Mouse (Mus musculus) layer of hippocampus, adult 6 months (tissue): ENCODE data around the gene Jpt2. TPM values are rescaled to one million over a fixed set of nuclear protein-coding genes. Genes with fewer than 3 reads are reported as not detected.

ENCODE experiments used
- long read RNA-seq, 2 experiments: library from polyadenylated mRNA; unstranded; transcript quantifications; one replicate each; pipeline ENCODE4 v2.0.0; 2019 to 2020
- polyA plus RNA-seq: library from polyadenylated mRNA; unstranded; fragments of <200 nt; fragmentation: Nextera tagmentation; gene quantifications from 2 replicates; pipeline ENCODE4 v1.2.3, GENCODE M21; 2021

The Jpt2 gene
- polyA plus RNA-seq: 4.7 and 5.9 TPM in 2 replicates
- long read RNA-seq, experiment 1, transcript Jpt2-201 (5 exons, 2,672 nt): major isoform, 12 of 13 reads
- long read RNA-seq, experiment 1, partial matches to known transcripts: 0 of 13 reads
- long read RNA-seq, experiment 1, other reads (novel, unspliced or antisense): 1 of 13 reads
- long read RNA-seq, experiment 2, transcript Jpt2-201 (5 exons, 2,672 nt): major isoform, 56 of 62 reads
- long read RNA-seq, experiment 2, partial matches to known transcripts: 0 of 62 reads
- long read RNA-seq, experiment 2, other reads (novel, unspliced or antisense): 5 of 62 reads

DNA sequence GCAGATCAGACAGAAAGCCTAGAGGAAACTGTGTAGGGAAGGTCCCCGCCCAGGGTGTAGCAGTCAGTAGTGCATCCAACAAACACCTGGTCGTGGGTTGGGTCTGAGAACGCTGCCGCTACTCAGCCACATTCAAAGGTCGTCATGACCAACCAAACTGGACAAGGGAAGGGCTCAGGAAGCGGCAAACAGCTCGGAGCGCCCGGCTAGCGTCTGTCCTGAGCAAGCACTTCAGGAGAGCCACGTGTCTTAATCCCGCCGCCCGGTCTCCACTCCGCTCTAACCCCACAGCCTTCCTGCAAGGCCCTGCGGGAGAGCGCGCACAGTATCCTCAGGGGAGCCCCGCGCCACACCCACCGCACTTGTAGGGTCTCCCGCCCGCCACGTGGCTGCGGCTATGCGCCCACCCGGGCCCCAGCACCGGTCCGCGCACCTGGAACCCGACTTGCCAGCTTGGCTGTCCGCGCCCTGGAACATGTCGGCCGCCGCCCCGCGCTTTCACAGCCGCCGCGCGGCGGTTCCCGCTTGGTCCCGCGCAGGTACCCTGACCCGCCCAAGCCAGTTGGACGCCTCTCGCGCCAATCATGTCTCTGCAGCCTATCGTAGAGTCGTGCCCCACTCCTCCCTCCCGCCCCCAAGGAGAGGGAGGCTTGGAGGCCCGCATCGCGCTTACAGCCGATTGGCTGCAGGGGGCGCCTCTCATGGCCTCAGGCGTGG is at the start of gene Jpt2:
Jpt2 (minus strand) TSS at position 555 of the 717 bp plus-strand sequence.

DNA sequence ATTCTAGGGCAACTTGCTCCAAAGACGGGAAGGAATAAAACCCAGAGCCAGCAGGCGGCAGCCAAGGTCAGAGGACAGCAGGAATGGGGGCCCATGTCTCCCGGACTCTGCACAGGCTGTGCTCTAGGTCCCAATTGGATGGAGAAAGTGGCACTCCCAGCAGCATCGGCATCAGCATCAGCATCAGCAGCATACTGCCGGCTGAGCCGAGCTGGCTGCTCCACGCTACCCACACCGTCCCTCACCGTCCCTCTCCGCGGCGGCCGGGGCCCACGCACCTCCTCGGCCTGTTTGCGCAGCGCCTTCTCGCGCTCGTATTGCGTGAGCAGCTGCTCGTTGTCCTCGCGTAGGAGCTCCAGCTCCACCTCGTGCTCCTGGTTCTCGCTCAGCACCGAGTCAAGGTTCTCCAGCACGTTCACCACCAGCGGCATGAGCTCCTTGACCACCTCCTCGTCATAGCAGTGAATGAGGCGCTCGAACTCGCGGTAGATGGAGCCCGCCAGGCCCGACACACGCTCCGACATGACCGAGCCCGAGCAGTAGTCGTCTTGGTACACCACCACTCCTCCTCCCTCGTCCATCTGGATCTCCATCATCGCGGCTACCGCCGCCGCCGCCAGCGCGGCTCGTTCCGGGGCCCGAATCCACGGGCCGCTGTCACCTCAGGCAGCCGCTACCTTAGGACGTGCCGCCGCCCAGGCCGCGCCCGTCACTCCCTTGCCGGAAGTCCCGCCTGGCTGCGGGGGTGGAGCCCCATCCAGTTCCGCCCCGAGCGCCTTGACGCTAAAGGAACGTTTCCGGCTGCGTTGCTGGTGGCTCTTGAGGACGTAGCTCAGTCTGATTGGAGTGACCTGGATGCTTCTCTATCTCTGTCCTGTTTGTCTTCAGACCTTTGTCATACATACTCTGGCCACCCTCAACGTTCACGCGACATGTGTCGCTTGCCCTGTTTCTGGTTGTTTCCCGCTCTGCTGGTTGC is 23.9 kb downstream of the Jpt2 start, which contains the start of gene Mapk8ip3:
Mapk8ip3 (minus strand) TSS at position 719 of the 979 bp plus-strand sequence.

DNA sequence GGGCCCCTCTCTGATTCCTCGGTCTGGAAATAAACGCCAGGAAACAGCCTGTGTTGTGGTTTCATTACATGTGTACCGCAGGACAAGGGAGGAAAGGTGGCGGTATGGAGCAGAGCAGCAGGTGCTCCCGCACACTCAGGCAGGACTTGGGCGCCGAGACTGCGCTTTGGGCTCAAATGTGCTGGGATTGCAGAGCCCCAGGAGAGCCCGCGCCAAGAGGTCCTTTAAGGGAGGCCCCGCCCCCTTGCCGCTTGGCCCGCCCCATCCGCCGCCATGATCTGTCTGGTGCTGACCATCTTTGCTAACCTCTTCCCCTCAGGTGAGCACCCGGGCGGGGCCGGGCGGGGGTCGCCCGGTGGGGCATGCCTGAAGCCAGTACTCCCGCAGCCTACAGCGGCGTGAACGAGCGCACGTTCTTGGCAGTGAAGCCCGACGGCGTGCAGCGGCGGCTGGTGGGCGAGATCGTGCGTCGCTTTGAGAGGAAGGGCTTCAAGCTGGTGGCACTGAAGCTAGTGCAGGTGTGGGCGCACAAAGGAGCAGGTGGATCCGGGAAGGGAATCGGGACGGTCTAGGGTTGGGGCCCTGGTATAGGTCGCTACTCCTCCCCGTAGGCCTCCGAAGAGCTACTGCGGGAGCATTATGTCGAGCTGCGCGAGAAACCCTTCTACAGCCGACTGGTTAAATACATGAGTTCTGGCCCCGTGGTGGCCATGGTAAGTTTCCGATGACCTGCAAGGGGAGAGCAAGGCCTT is 64.1 kb downstream of the Jpt2 start, which contains the start of gene Nme3:
Nme3 (plus strand) TSS at position 260 of the 752 bp plus-strand sequence.

DNA sequence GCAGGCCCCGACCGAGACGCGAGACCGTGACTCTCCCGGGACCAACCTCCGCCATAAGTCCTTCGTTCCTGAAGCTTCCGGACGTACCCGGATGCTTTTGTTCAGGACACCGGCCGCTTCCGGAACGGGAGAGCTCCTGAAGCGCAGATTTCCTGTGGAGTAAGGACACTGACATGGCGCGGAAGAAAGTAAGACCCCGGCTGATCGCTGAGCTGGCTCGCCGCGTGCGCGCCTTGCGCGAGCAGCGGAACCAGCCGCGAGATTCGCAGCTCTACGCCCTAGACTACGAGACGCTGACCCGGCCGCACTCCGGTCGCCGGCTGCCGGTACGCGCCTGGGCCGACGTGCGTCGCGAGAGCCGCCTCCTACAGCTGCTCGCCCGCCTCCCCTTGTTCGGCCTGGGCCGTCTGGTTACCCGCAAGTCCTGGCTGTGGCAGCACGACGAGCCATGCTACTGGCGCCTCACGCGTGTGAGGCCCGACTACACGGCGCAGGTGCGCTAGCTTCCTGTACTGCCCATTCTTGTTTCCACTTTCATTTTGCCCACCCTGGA is 65.4 kb downstream of the Jpt2 start, which contains the start of the genes Eme2 and Mrps34:
Eme2 (minus strand) TSS at position 93 of the 553 bp plus-strand sequence.
Mrps34 (plus strand) TSS at position 122 of the 553 bp plus-strand sequence.

Other genes with a start within 250 kb of the Jpt2 start
- not detected in 2 replicates for gene Rnf151, start 242.6 kb downstream of the Jpt2 start, polyA plus RNA-seq
- gene Rps2, start 242.6 kb downstream of the Jpt2 start, polyA plus RNA-seq: 1,412 and 1,765 TPM in 2 replicates
- gene Ndufb10, start 236.2 kb downstream of the Jpt2 start, polyA plus RNA-seq: 1,096 and 1,134 TPM in 2 replicates
- gene Rpl3l, start 232.9 kb downstream of the Jpt2 start, polyA plus RNA-seq: 0.50 TPM in 1 of 2 replicates, not detected in the other
- 9.1 and 9.3 TPM in 2 replicates for gene Msrb1, start 224.0 kb downstream of the Jpt2 start, polyA plus RNA-seq
- 0.54 and 0.67 TPM in 2 replicates for gene Hs3st6, start 207.7 kb downstream of the Jpt2 start, polyA plus RNA-seq
- gene Meiob, start 156.4 kb downstream of the Jpt2 start, polyA plus RNA-seq: not detected in 2 replicates
- 305 and 325 TPM in 2 replicates for gene Hagh, start 120.5 kb downstream of the Jpt2 start, polyA plus RNA-seq
- 25.1 and 25.5 TPM in 2 replicates for gene Fahd1, start 110.3 kb downstream of the Jpt2 start, polyA plus RNA-seq
- 0.20 TPM in 1 of 2 replicates, not detected in the other for gene Igfals, start 94.7 kb downstream of the Jpt2 start, polyA plus RNA-seq
- 54.0 and 61.7 TPM in 2 replicates for gene Nubp2, start 74.3 kb downstream of the Jpt2 start, polyA plus RNA-seq
- gene Spsb3, start 74.0 kb downstream of the Jpt2 start, polyA plus RNA-seq: 82.3 and 84.0 TPM in 2 replicates
- gene Eme2, start 65.6 kb downstream of the Jpt2 start, polyA plus RNA-seq: 15.7 and 16.4 TPM in 2 replicates
- 173 and 187 TPM in 2 replicates for gene Mrps34, start 65.6 kb downstream of the Jpt2 start, polyA plus RNA-seq
- 121 and 122 TPM in 2 replicates for gene Nme3, start 64.2 kb downstream of the Jpt2 start, polyA plus RNA-seq
- gene Mapk8ip3, start 23.7 kb downstream of the Jpt2 start, polyA plus RNA-seq: 52.4 and 55.8 TPM in 2 replicates
- 6.2 and 7.0 TPM in 2 replicates for gene Cramp1l, start 55.1 kb upstream of the Jpt2 start, polyA plus RNA-seq
- 4.3 and 6.4 TPM in 2 replicates for gene Ift140, start 55.4 kb upstream of the Jpt2 start, polyA plus RNA-seq
- 15.0 and 15.1 TPM in 2 replicates for gene Tmem204, start 122.9 kb upstream of the Jpt2 start, polyA plus RNA-seq
- gene Telo2, start 155.3 kb upstream of the Jpt2 start, polyA plus RNA-seq: 9.6 and 9.7 TPM in 2 replicates
- 0.79 and 0.80 TPM in 2 replicates for gene Ptx4, start 160.1 kb upstream of the Jpt2 start, polyA plus RNA-seq
- 31.4 and 33.7 TPM in 2 replicates for gene Clcn7, start 172.7 kb upstream of the Jpt2 start, polyA plus RNA-seq
- not detected in 2 replicates for gene Ccdc154, start 201.8 kb upstream of the Jpt2 start, polyA plus RNA-seq
- gene Gm38655, start 214.8 kb upstream of the Jpt2 start, polyA plus RNA-seq: not detected in 2 replicates
- 23.3 and 25.0 TPM in 2 replicates for gene BC003965, start 223.9 kb upstream of the Jpt2 start, polyA plus RNA-seq
- 15.3 and 15.6 TPM in 2 replicates for gene Unkl, start 227.7 kb upstream of the Jpt2 start, polyA plus RNA-seq